Mouse (Mus musculus) C2C12 (cell line): ENCODE results near the gene Cacna1e.

ENCODE experiments used
- CTCF ChIP-seq: IDR thresholded peaks from one replicate; pipeline ENCODE4 v1.5.1; 2011; ENCODE audit not compliant: control insufficient read depth, insufficient read depth, insufficient read length
- FOSL1 ChIP-seq: IDR thresholded peaks from one replicate; pipeline ENCODE4 v1.8.0; 2011; ENCODE audit warnings: mild to moderate bottlenecking, low read length; ENCODE audit not compliant: poor library complexity, insufficient read depth, severe bottlenecking
- MAX ChIP-seq: IDR thresholded peaks from one replicate; pipeline ENCODE4 v1.6.1; 2011; ENCODE audit warnings: mild to moderate bottlenecking, control low read depth
- USF1 ChIP-seq: IDR thresholded peaks from one replicate; pipeline ENCODE4 v1.6.1; 2011; ENCODE audit warnings: low read depth, mild to moderate bottlenecking, control low read depth, moderate library complexity

GRCm38 (mm10) chr1:154706974-154707373 lies 177.3 kb downstream of the Cacna1e start:
- TF ChIP-seq CTCF = no peak
- TF ChIP-seq FOSL1 = no peak
- no peak for TF ChIP-seq MAX
- TF ChIP-seq USF1 = no peak
